Mouse (Mus musculus): ENCODE results near the gene Alpk3. TPM values are rescaled to one million over a fixed set of nuclear protein-coding genes. Genes with fewer than 3 reads are reported as not detected.

Alpk3 gene
- polyA plus RNA-seq, 1 experiment from 2014 or later = 0.25 TPM

DNA sequence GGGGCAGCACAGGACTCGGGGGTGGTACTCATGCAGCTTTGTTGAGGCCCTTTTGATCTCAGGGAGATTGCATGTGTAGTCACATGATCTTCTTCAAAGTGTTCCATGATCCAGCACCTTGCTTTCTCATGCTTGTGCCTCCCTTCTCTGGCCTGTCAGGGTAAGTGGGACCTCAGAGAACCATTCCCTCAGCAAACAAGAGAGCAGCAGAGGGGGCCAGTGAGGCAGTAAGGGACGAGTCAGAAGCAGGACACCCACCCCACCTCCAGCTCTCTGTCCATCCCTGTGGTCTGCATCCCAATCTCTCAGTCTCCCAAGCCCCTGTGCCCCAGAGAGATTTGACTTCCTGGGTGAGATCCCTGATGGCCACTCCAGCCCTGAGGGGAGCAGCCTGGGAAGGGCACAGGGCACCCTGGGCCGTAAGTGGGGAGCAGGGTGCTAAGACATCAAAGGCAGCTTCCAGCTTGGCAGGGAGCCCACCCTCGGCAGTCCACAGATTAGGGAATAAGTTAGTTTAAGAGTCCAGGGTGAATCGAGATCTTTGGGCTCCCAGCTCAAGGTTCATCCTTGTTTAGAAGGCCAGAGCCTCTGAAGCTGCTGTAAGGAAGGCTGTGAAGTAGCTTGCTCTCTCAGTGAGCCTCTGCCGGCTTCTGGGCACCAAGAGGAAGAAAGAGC lies 55.4 kb downstream of the Alpk3 start:
- Histone ChIP-seq H3K27me3 (replicated peaks) (no peaks in the 10 kb centered on the region), H3K9ac (no peak overlapping the region), H3K9me3 (no peaks in the 10 kb centered on the region), H3K4me2 (replicated peaks) (no peak overlapping the region), H3K4me1 (no peaks in the 10 kb centered on the region), H3K4me3 (no peak overlapping the region), H3K36me3 (no peaks in the 10 kb centered on the region), H3K27ac (no peak overlapping the region)
- 56% methylated on average over 6 of the region's 6 CpGs for WGBS
- no peak for ATAC-seq (ENCODE audit: low FRiP score, low read depth)

DNA sequence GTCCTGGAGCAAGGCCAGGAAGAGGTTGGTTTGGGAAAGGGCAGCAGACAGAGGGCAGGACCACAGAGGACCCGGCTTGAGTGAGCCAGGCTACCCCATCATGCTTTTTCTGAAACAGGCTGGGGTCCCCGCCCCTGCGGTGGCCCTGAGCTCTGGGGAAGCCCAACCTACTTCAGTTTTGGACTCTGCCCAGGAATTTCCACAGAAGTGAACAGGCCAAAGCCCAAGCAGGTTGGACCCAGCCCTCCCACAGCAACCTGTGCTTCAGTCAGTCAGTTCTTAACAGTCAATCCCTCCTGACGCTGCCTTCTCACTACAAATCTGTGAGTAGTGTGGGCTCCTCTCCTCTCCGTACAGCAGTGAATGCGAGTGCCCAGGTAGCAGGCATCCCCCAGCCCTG lies 57.2 kb downstream of the Alpk3 start, which contains the start of gene Slc28a1:
Gene Slc28a1, plus strand, starts transcription at position 245 of the 400 bp plus-strand sequence.
- Histone ChIP-seq H3K9me3 (no peaks in the 10 kb centered on the region), H3K27ac (no peak within 1 kb of the TSS), H3K27me3 (replicated peaks) (no peaks in the 10 kb centered on the region), H3K4me3 (no peak within 1 kb of the TSS), H3K4me2 (replicated peaks) (no peak within 1 kb of the TSS), H3K36me3 (no peaks in the 10 kb centered on the region), H3K4me1 (no peaks in the 10 kb centered on the region), H3K9ac (no peak within 1 kb of the TSS)
- 76% methylated on average over 6 of the region's 6 CpGs for WGBS
- ATAC-seq (ENCODE audit: low FRiP score, low read depth) = no peak

DNA sequence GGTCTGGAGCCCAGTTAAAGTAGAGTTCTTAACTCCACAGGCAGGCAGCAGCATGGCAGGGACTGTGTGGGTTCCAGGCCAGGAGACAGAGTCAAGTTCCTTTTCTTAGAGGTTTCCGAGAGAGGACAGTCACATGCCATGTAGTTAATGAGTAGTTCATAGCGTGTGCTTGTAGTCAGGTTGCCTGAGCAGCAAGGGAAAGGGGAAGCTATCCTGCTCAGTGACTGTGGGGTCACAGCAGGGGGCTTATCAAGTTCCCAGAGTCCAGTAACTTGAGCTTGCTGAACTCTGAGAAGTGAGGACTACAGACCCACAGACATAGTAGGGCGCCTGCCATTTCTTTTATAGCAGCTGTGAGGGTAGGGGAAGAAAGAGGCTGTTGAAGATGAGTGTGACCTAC lies 63.7 kb downstream of the Alpk3 start:
- no peak overlapping the region for H3K9ac ChIP-seq
- no peaks in the 10 kb centered on the region for H3K36me3 ChIP-seq
- ATAC-seq (ENCODE audit: low FRiP score, low read depth) = no peak
- H3K9me3 ChIP-seq = no peaks in the 10 kb centered on the region
- H3K4me3 ChIP-seq = no peak overlapping the region
- WGBS = 42% methylated on average over 3 of the region's 3 CpGs
- no peak overlapping the region for H3K4me2 ChIP-seq (replicated peaks)
- no peaks in the 10 kb centered on the region for H3K27me3 ChIP-seq (replicated peaks)
- H3K4me1 ChIP-seq = no peaks in the 10 kb centered on the region
- no peak overlapping the region for H3K27ac ChIP-seq

DNA sequence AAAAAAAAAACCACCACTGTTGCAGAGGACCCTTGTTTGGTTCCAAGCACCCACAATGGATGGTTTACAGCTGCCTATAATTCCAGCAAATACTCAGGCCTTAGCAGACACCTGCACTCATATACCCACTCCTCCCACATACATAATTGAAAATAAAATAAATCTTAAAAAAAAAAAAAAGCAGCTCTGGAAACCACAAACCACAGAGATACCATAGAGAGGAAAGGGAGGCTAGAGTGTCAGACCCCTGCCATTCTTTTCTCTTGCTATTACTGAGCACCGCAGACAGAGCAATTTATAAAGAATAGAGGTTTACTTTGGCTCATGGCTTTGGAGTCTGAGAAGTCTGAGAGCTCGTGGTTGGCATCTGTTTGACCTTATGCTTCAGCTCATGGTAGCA lies 65.4 kb downstream of the Alpk3 start:
- Histone ChIP-seq H3K27me3 (replicated peaks) (no peaks in the 10 kb centered on the region), H3K9ac (no peak overlapping the region)
- 75% methylated on average over 2 of the region's 2 CpGs for WGBS

DNA sequence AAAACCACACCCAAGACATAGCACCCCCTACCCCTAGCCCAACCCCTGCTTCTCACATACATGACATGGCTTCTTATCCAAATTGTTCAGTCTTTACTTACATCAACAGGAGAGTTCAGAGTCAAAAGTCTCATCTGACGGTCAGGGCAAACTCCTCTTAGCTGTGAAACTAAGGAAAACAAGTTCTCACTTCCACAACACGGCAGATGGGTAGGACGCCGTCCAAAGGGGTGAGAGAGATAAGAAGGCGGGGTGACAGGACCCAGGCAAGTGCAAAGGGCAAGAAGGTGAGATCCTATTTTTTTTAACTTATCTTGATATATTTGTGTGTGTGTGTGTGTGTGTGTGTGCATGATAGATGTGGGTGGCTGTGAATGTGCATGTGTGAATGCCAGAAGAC lies 66.2 kb downstream of the Alpk3 start:
- WGBS = 95% methylated on average over 5 of the region's 5 CpGs
- H3K4me3 ChIP-seq = no peak overlapping the region
- H3K36me3 ChIP-seq = no peaks in the 10 kb centered on the region
- H3K9ac ChIP-seq = no peak overlapping the region
- no peak overlapping the region for H3K4me2 ChIP-seq (replicated peaks)
- H3K27ac ChIP-seq = no peak overlapping the region
- H3K4me1 ChIP-seq = no peaks in the 10 kb centered on the region
- H3K9me3 ChIP-seq = no peaks in the 10 kb centered on the region
- H3K27me3 ChIP-seq (replicated peaks) = no peaks in the 10 kb centered on the region
- ATAC-seq (ENCODE audit: low FRiP score, low read depth) = no peak

More for the DNA sequence above, 65.4 kb downstream of the Alpk3 start:
- H3K4me3 ChIP-seq = no peak overlapping the region
- no peak overlapping the region for H3K4me2 ChIP-seq (replicated peaks)
- H3K27ac ChIP-seq = no peak overlapping the region
- no peaks in the 10 kb centered on the region for H3K36me3 ChIP-seq
- no peak for ATAC-seq (ENCODE audit: low FRiP score, low read depth)
- no peaks in the 10 kb centered on the region for H3K9me3 ChIP-seq
- H3K4me1 ChIP-seq = no peaks in the 10 kb centered on the region

DNA sequence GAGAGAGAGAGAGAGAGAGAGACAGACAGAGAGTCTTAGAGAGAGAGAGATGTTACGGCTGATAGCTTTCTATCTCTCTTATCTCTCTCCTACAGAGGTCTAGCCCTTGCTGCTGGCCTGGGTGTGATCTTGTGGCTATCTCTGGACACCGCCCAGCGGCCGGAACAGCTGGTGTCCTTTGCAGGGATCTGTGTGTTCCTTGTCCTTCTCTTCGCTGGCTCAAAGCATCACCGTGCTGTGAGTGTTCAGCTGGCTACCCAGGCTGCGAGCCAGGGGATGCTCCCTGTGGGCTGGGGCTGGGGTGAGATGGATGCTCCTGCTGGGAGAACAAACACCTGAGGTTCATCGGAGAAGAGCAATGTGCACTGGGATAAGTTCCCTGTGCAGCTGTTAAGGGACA lies 67.4 kb downstream of the Alpk3 start:
- ATAC-seq (ENCODE audit: low FRiP score, low read depth) = no peak
- H3K36me3 ChIP-seq = no peaks in the 10 kb centered on the region
- no peak overlapping the region for H3K9ac ChIP-seq
- no peak overlapping the region for H3K27ac ChIP-seq
- no peaks in the 10 kb centered on the region for H3K4me1 ChIP-seq
- no peak overlapping the region for H3K4me3 ChIP-seq
- H3K4me2 ChIP-seq (replicated peaks) = no peak overlapping the region
- no peaks in the 10 kb centered on the region for H3K9me3 ChIP-seq
- 73% methylated on average over 8 of the region's 8 CpGs for WGBS
- H3K27me3 ChIP-seq (replicated peaks) = no peaks in the 10 kb centered on the region

DNA sequence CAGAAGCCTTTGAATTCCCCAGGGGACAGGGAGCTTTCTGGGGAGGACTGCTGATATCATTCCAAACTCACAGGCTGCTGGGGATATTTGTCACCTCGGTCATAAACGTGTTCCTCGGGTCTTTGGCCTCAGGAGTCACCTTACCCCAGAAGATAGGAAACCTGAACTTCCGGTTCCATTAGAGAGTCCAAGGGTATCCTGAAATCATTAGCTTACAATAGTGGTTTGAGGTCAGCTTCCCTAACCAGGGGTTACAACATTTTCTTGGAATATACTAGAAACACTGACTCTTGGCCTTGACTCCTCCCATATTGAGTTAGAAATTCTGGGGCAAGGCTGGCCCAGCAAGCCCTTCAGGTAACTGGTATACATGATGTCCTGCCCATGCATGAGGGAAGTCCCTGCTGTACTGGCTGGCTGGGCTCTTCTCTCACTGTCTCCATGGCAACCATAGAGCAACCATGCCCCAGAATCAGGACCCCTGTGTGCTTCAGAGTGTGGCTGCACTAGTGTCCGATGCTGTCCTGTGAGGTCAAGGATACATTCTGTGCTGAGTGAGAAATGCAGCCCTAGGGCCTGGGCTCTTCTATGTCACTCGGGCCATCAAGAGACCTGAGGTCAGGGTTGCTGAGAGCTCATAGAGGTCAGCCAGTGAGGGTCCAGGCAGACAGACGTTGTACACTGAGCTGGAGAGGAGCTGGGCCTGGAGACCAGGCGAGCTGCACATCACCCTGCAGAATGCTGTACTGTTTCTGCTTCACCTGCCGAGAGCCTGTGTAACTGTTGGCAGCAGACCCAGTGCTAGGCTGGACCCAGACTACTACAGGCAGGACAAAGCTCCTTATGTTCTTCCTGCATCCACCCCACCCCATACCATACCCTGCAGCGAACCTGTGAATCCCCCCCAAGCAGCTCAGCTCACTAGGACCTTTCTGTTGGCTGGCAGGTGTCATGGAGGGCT lies 68.1 kb downstream of the Alpk3 start:
- WGBS = 68% methylated on average over 10 of the region's 10 CpGs
- H3K27ac ChIP-seq = no peak overlapping the region
- ATAC-seq (ENCODE audit: low FRiP score, low read depth) = no peak

DNA sequence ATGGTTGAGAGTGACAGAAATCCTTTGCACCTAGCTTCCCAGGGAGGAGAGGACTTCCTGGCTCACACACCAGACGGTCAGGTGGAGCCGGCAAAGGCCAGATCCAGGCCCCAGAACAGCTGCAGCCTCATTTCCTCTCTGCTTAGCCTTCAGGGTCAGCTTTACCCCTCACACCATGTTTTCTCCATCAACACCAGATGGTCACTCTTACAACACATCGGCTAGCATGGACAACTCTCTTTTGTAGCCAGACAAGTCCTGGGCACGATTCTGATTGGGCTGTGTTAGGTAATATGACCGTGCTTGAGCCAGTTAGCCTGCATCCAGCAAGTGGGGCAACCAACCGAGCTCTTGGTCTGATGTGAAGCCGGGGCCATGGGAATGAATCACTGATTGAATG lies 74.5 kb downstream of the Alpk3 start:
- Histone ChIP-seq H3K36me3 (no peaks in the 10 kb centered on the region), H3K4me2 (replicated peaks) (no peak overlapping the region), H3K4me3 (no peak overlapping the region), H3K9me3 (no peaks in the 10 kb centered on the region), H3K4me1 (0 out of 2 replicates have a peak, but pooled peaks cover 4% of the 10 kb centered on the region), H3K27me3 (replicated peaks) (no peaks in the 10 kb centered on the region), H3K27ac (no peak overlapping the region), H3K9ac (no peak overlapping the region)
- ATAC-seq (ENCODE audit: low FRiP score, low read depth) = no peak
- 76% methylated on average over 7 of the region's 7 CpGs for WGBS

More for the DNA sequence above, 68.1 kb downstream of the Alpk3 start:
- H3K27me3 ChIP-seq (replicated peaks) = no peaks in the 10 kb centered on the region
- H3K36me3 ChIP-seq = no peaks in the 10 kb centered on the region
- no peaks in the 10 kb centered on the region for H3K4me1 ChIP-seq
- no peak overlapping the region for H3K4me3 ChIP-seq
- H3K9me3 ChIP-seq = no peaks in the 10 kb centered on the region
- no peak overlapping the region for H3K9ac ChIP-seq
- H3K4me2 ChIP-seq (replicated peaks) = no peak overlapping the region

DNA sequence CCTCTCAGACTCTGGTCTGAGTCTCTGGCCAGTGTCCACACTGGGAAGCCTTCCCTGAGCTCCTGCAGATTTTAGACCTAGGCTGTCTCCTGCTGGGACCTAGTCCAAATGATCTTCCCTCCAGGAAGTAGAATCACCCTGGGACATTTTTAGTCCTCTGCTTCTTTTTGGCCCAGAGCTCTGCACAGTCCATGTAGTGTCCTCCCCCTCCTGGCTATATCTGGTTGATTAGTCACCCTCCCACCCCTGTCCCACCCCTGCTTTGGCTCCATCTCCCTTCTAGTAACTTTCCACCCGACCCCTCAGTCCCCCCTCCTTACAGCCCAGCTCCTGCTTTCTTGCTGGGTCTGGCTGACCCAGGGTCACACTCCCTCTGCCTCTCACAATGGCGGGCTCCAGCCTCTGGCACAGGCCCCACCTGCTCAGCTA lies 75.5 kb downstream of the Alpk3 start:
- H3K36me3 ChIP-seq = no peaks in the 10 kb centered on the region
- no peaks in the 10 kb centered on the region for H3K27me3 ChIP-seq (replicated peaks)
- ATAC-seq (ENCODE audit: low FRiP score, low read depth) = no peak
- no peak overlapping the region for H3K4me2 ChIP-seq (replicated peaks)
- WGBS = 8% methylated on average over 2 of the region's 2 CpGs
- H3K9ac ChIP-seq = no peak overlapping the region
- H3K27ac ChIP-seq = no peak overlapping the region
- H3K4me1 ChIP-seq = 0 out of 2 replicates have a peak, but pooled peaks cover 4% of the 10 kb centered on the region
- H3K9me3 ChIP-seq = no peaks in the 10 kb centered on the region
- no peak overlapping the region for H3K4me3 ChIP-seq

DNA sequence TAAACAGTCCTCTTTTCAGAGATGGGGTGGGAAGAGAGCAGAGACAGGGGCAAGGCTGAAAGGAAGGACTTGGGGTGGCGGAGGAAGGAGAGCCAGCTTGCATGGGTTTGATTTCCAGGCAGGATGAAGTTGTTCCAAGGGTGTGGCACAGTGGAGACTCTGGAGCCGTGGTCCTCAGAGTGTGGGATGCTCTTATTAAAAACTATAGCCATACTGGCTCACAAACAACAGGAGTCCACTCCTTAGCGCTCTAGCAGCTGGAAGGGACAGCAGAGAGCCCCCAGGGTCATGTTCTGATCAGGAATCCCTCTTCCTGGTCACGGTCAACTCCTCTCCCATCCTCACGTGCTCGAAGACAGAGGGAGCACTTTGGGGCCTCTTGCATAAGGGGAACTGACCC lies 76.0 kb downstream of the Alpk3 start:
- Histone ChIP-seq H3K9me3 (no peaks in the 10 kb centered on the region), H3K27me3 (replicated peaks) (no peaks in the 10 kb centered on the region)
- no peak for ATAC-seq (ENCODE audit: low FRiP score, low read depth)

DNA sequence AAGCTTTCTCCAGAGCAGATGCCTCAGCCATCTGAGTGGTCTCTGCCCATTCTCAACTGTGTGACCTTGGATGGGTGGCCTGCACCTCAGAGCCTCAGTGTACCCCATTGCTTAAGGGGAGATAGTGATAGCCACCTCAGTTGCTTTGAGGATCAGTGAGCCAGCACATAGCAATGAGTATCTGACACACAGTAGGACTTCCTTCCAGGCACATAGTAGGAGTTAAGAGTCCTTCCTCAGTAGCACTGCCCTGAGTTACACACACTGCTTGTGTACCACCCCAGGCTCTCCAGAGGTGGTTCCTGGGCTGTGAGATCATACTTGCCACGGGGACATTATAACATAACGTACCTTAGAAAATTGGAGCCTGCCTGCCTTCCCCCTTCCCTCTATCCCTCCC lies 76.5 kb downstream of the Alpk3 start:
- Histone ChIP-seq H3K36me3 (no peaks in the 10 kb centered on the region), H3K27me3 (replicated peaks) (no peaks in the 10 kb centered on the region), H3K4me3 (no peak overlapping the region), H3K27ac (no peak overlapping the region), H3K9me3 (no peaks in the 10 kb centered on the region), H3K4me1 (0 out of 2 replicates have a peak, but pooled peaks cover 4% of the 10 kb centered on the region), H3K4me2 (replicated peaks) (no peak overlapping the region), H3K9ac (no peak overlapping the region)
- 76% methylated on average over 2 of the region's 2 CpGs for WGBS
- ATAC-seq (ENCODE audit: low FRiP score, low read depth) = no peak

More for the DNA sequence above, 76.0 kb downstream of the Alpk3 start:
- Histone ChIP-seq H3K4me2 (replicated peaks) (no peak overlapping the region), H3K9ac (no peak overlapping the region), H3K27ac (no peak overlapping the region), H3K4me3 (no peak overlapping the region), H3K4me1 (0 out of 2 replicates have a peak, but pooled peaks cover 4% of the 10 kb centered on the region), H3K36me3 (no peaks in the 10 kb centered on the region)
- WGBS = 75% methylated on average over 6 of the region's 6 CpGs

DNA sequence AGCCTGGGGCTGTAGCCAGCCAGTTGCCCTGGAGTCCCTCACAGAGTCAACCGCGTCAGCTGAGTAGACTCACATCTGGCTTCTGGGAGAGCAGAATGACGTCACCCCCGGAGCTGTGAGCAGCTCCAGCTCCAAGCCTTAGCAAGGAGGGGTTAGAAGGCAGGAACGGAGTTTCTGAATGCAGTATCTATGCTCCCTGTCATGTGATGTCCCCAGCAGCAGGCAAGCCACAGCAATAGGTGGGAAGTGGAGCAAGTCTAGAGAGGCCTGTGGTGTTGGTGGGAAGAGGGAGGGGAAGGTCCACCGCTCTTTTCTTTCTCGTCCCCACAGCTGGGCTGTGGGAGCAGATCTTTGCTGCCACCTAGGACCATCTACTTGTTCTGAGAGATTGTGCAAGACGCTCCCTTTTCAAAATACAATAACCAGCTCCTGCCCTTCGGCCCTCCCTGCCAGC lies 77.2 kb downstream of the Alpk3 start:
- H3K4me2 ChIP-seq (replicated peaks) = 0 out of 2 replicates have a peak overlapping the region, but pooled peaks have one; percentile 20
- no peaks in the 10 kb centered on the region for H3K9me3 ChIP-seq
- no peak overlapping the region for H3K9ac ChIP-seq
- H3K4me3 ChIP-seq = no peak overlapping the region
- H3K4me1 ChIP-seq = 0 out of 2 replicates have a peak, but pooled peaks cover 4% of the 10 kb centered on the region
- H3K27ac ChIP-seq = no peak overlapping the region
- H3K27me3 ChIP-seq (replicated peaks) = no peaks in the 10 kb centered on the region
- ATAC-seq (ENCODE audit: low FRiP score, low read depth) = 0 out of 2 replicates have a peak, but pooled peaks have one; percentile 33
- WGBS = 38% methylated on average over 9 of the region's 9 CpGs
- H3K36me3 ChIP-seq = no peaks in the 10 kb centered on the region

Data from neural tube, embryonic 12.5 days (tissue).